Mouse (Mus musculus) ES-Bruce4 (cell line): ENCODE measurements at regions not wholly inside any gene's neighbourhood (a gene's known extent, or its start where the extent isn't known, plus 50 kb on each side); places are given as distances from the start of the nearest gene placed in this dataset.

Experiments
- CTCF ChIP-seq: IDR thresholded peaks from one replicate; pipeline ENCODE4 v1.8.1; 2011; ENCODE audit warnings: low read depth, low read length
- EP300 ChIP-seq: IDR thresholded peaks from 2 replicates; pipeline ENCODE4 v1.6.1; 2011; ENCODE audit warnings: low read depth, low read length; ENCODE audit not compliant: insufficient read depth
- POLR2A ChIP-seq: IDR thresholded peaks from one replicate; pipeline ENCODE4 v1.8.1; 2011; ENCODE audit warnings: low read length; ENCODE audit not compliant: insufficient read depth

DNA sequence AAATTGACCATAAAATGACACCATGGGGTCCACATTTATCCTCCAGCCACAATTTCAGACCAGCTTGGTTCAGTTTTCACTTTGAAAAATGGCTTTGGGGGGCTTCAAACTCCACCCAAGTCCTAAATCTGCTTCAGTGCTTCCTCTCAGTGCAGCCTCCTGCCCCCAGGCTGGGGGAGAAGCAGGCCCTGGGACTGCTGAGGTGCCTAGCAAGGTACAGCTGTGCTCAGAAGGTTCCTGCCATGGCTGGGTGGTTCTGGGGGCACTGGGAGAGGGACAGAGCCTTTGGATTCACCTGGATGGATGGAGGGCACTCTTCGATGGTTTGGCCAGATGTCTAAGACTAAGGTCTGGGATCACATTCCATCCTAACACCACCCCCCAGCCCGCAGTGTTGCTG lies 107.7 kb upstream of the Pja1 start:
- TF ChIP-seq CTCF, result no peak
- no peak for TF ChIP-seq EP300
- TF ChIP-seq POLR2A, result no peak
